Mouse (Mus musculus) hematopoietic stem cell, adult 5-6 weeks (primary cell): ENCODE measurements around the gene Abhd17c. TPM values are rescaled to one million over a fixed set of nuclear protein-coding genes. Genes with fewer than 3 reads are reported as not detected.

Source experiments
- total RNA-seq: library from RNA; stranded (forward); fragments of 172-1452, 232-1000 nt; gene quantifications from 2 replicates; pipeline ENCODE4 v1.2.3, GENCODE M21; 2017

The Abhd17c gene
- total RNA-seq, 1 experiment from 2014 or later: 15.8 TPM

Other genes starting within 250 kb of the Abhd17c start
- not detected in 2 replicates for gene Cemip, start 65.4 kb downstream of the Abhd17c start, total RNA-seq